Comparison of ENCODE assay signal across 7 mouse cellular contexts in the genomic region with DNA sequence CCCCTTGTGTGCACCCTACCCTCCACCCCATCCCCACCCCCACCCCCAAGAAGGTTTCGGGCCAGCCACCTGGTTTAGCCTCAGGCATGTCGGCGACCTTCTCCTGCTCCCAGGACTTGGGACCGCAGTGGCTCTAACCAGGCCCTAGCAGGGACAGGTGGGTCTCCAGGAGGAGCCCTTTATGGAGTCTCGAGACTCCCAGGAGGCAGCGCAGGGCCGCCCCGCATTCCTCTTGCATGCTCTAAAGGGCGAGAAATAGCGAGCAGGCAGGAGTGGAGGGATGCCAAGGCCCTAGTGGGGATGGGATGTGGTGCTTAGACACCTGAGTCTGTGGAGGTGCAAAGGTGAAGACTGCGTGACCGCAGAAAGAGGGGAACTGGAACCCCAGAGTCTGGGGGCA. TPM values are rescaled to one million over a fixed set of nuclear protein-coding genes. Genes with fewer than 3 reads are reported as not detected.
DNase-seq lines count a peak whose midpoint lies in the region; ATAC-seq lines count a peak whose summit lies in the region.

A gene (minus strand): TSS at position 155 of the 400 bp plus-strand sequence.

- peak within 1 kb of the TSS; percentile 40 for H3K9ac ChIP-seq in embryonic facial prominence, embryonic 12.5 days
- no peak within 1 kb of the TSS for H3K9ac ChIP-seq in intestine, embryonic 15.5 days

- no peak within 1 kb of the TSS for H3K4me3 ChIP-seq in embryonic facial prominence, embryonic 12.5 days
- no peak within 1 kb of the TSS for H3K4me3 ChIP-seq in intestine, embryonic 15.5 days (replicated peaks)

- H3K36me3 ChIP-seq in embryonic facial prominence, embryonic 12.5 days = no peaks in the 10 kb centered on the region
- no peaks in the 10 kb centered on the region for H3K36me3 ChIP-seq in intestine, embryonic 15.5 days

- H3K4me1 ChIP-seq in embryonic facial prominence, embryonic 12.5 days = peaks cover 8% of the 10 kb centered on the region; the same call in 1 of the 2 replicates
- peaks cover 20% of the 10 kb centered on the region for H3K4me1 ChIP-seq in intestine, embryonic 15.5 days (replicated peaks)

- H3K27me3 ChIP-seq in embryonic facial prominence, embryonic 12.5 days = peaks cover 85% of the 10 kb centered on the region
- H3K27me3 ChIP-seq in intestine, embryonic 15.5 days (replicated peaks) = peaks cover 39% of the 10 kb centered on the region

- peak in 1 of 2 experiments; percentile 43 for DNase-seq in gastrocnemius, postnatal 4 days (ENCODE audit: low spot score in 2 of 2)
- peak; percentile 37 for DNase-seq in lung, postnatal 14 days
- no peak for DNase-seq in urinary bladder, postnatal 4 days (ENCODE audit: low spot score in 2 of 2)
- no peak for DNase-seq in left cerebral cortex, postnatal 14 days (ENCODE audit: low spot score in 2 of 2)
- DNase-seq in urinary bladder, postnatal 14 days (ENCODE audit: low spot score) = no peak

- intact Hi-C loops in left cerebral cortex, postnatal 14 days (cut with DNase I) = loop anchor here (5.0 kb wide), 2 partner anchors 33 to 128 kb away; no protein-coding TSS in a partner anchor

- H3K27ac ChIP-seq in embryonic facial prominence, embryonic 12.5 days = no peak within 1 kb of the TSS
- no peak within 1 kb of the TSS for H3K27ac ChIP-seq in intestine, embryonic 15.5 days

- no peaks in the 10 kb centered on the region for H3K9me3 ChIP-seq in embryonic facial prominence, embryonic 12.5 days
- H3K9me3 ChIP-seq in intestine, embryonic 15.5 days = no peaks in the 10 kb centered on the region

- WGBS in embryonic facial prominence, embryonic 12.5 days = 25% methylated on average over 12 of the region's 12 CpGs
- WGBS in intestine, embryonic 15.5 days = 34% methylated on average over 12 of the region's 12 CpGs

- peak within 1 kb of the TSS; percentile 21; the same call in 1 of the 2 replicates for H3K4me2 ChIP-seq in embryonic facial prominence, embryonic 12.5 days (replicated peaks)
- H3K4me2 ChIP-seq in intestine, embryonic 15.5 days (replicated peaks) = peak within 1 kb of the TSS; percentile 50

- ATAC-seq in embryonic facial prominence, embryonic 12.5 days (ENCODE audit: insufficient number of reproducible peaks, insufficient read depth, low FRiP score, low TSS enrichment) = no peak
- no peak for ATAC-seq in intestine, embryonic 15.5 days

RNA-seq across cellular contexts. Expression of the gene that starts here (rescaled TPM):
- polyA plus RNA-seq in embryonic facial prominence, embryonic 12.5 days (2016; fragmentation: Nextera tagmentation; extraction: Ambion mirVana) = 0.06 TPM in 2 replicates
- 100 to 1,000 TPM; 438 to 552 TPM for total RNA-seq in gastrocnemius, postnatal 4 days (2021)
- 0.14 and 0.36 TPM in 2 replicates for polyA plus RNA-seq in intestine, embryonic 15.5 days (2015; fragmentation: Nextera tagmentation; extraction: Ambion mirVana)
- under 1 TPM in 1 of 2 experiments, not detected in 1; 0.30 TPM for total RNA-seq in left cerebral cortex, postnatal 14 days (2021)

Comparison
In these comparisons a context has a peak if more than half of its experiments do, and no peak if none do; other contexts are left out.
1. RNA of the gene that starts here (total RNA-seq): 438 to 552 TPM in gastrocnemius, postnatal 4 days; 0.30 TPM in left cerebral cortex, postnatal 14 days; every median in the first group is over 100 times any median in the second.